Mouse (Mus musculus) liver, adult 2 months (tissue): ENCODE results near the gene Kcnt2. TPM values are rescaled to one million over a fixed set of nuclear protein-coding genes. Genes with fewer than 3 reads are reported as not detected.

ENCODE experiments used
- DNase-seq: peaks from one replicate; pipeline ENCODE4 v3.0.0-alpha.2; 2011; ENCODE audit warnings: low read depth, low spot score; ENCODE audit errors: extremely low read depth
- H3K27ac ChIP-seq: fragments of 200-500 bp; replicated peaks from 2 replicates; pipeline ENCODE4 v1.5.1; 2012; ENCODE audit warnings: low read depth, mild to moderate bottlenecking, control low read depth, inconsistent platforms, low read length; ENCODE audit not compliant: insufficient read depth
- H3K27me3 ChIP-seq: fragments of 200-500 bp; 2 replicates; pipeline ENCODE4 v1.6.1; 2012; ENCODE audit warnings: mild to moderate bottlenecking, moderate library complexity, low read length, inconsistent platforms; ENCODE audit not compliant: control insufficient read depth, insufficient read depth
- H3K36me3 ChIP-seq: fragments of 200-500 bp; 2 replicates; pipeline ENCODE4 v1.6.1; 2012; ENCODE audit warnings: low read length, inconsistent platforms; ENCODE audit not compliant: control insufficient read depth, insufficient read depth
- H3K4me1 ChIP-seq: fragments of 200-500 bp; 2 replicates; pipeline ENCODE4 v1.6.1; 2011; ENCODE audit warnings: low read length; ENCODE audit not compliant: control insufficient read depth, insufficient read depth
- H3K4me3 ChIP-seq: fragments of 200-500 bp; 2 replicates; pipeline ENCODE4 v1.5.1; 2011; ENCODE audit warnings: low read depth, mild to moderate bottlenecking, control low read depth, low read length, moderate library complexity; ENCODE audit not compliant: insufficient read depth
- H3K79me2 ChIP-seq: fragments of 200-500 bp; 2 replicates; pipeline ENCODE4 v1.6.1; 2012; ENCODE audit warnings: inconsistent platforms, mild to moderate bottlenecking, low read length, moderate library complexity; ENCODE audit not compliant: control insufficient read depth, insufficient read depth
- H3K9ac ChIP-seq: fragments of 200-500 bp; 2 replicates; pipeline ENCODE4 v1.6.1; 2012; ENCODE audit warnings: low read depth, mild to moderate bottlenecking, control low read depth, inconsistent platforms, low read length
- CTCF ChIP-seq: fragments of 200-500 bp; IDR thresholded peaks from 2 replicates; pipeline ENCODE4 v1.5.1; 2011; ENCODE audit warnings: low read depth, low read length, control low read depth
- POLR2A ChIP-seq: fragments of 200-500 bp; IDR thresholded peaks from 2 replicates; pipeline ENCODE4 v1.6.1; 2011; ENCODE audit warnings: low read length, control low read depth; ENCODE audit not compliant: insufficient read depth; ENCODE audit errors: extremely low read depth
- WGBS: fragments of 180-500 bp; shearing (Covaris S2); methylation state at CpG from one replicate; pipeline ENCODE4 v1.1.7; 2018; 5-methylcytosine and 5-hydroxymethylcytosine counted together
- polyA plus RNA-seq: library from polyadenylated mRNA; depleted of rRNA; stranded (reverse); fragments of >200 nt; gene quantifications from 2 replicates; pipeline ENCODE4 v1.2.3, GENCODE M21; 2012
- total RNA-seq: library from RNA; depleted of rRNA; stranded (reverse); fragments of >200 nt; gene quantifications from 2 replicates; pipeline ENCODE4 v1.2.3, GENCODE M21; 2014

The Kcnt2 gene
- total and polyA plus RNA-seq, 2 experiments: 0.18 to 0.83 TPM

GRCm38 (mm10) chr1:140415761-140416160 lies 169.8 kb downstream of the Kcnt2 start:
- DNase-seq: peak; percentile 99
- Histone ChIP-seq H3K4me3 (no peak overlapping the region), H3K36me3 (no peaks in the 10 kb centered on the region), H3K79me2 (no peaks in the 10 kb centered on the region), H3K4me1 (peaks cover 5% of the 10 kb centered on the region; the same call in 1 of the 2 replicates), H3K27ac (0 out of 2 replicates have a peak overlapping the region, but pooled peaks have one; percentile 17), H3K9ac (no peak overlapping the region), H3K27me3 (no peaks in the 10 kb centered on the region)
- no peak for TF ChIP-seq CTCF
- 20% methylated on average over 1 of the region's 1 CpGs for WGBS

GRCm38 (mm10) chr1:140422954-140423353 lies 177.0 kb downstream of the Kcnt2 start:
- no peak for TF ChIP-seq POLR2A
- TF ChIP-seq CTCF: no peak
- H3K4me1 ChIP-seq: no peaks in the 10 kb centered on the region
- no peaks in the 10 kb centered on the region for H3K36me3 ChIP-seq
- H3K9ac ChIP-seq: no peak overlapping the region
- no peak overlapping the region for H3K27ac ChIP-seq
- DNase-seq: no peak
- no peak overlapping the region for H3K4me3 ChIP-seq
- no peaks in the 10 kb centered on the region for H3K79me2 ChIP-seq
- H3K27me3 ChIP-seq: no peaks in the 10 kb centered on the region

- H3K36me3 ChIP-seq: no peaks in the 10 kb centered on the region
- TF ChIP-seq CTCF: no peak
Observed at GRCm38 (mm10) chr1:140429284-140429850, 183.4 kb downstream of the Kcnt2 start.

DNA sequence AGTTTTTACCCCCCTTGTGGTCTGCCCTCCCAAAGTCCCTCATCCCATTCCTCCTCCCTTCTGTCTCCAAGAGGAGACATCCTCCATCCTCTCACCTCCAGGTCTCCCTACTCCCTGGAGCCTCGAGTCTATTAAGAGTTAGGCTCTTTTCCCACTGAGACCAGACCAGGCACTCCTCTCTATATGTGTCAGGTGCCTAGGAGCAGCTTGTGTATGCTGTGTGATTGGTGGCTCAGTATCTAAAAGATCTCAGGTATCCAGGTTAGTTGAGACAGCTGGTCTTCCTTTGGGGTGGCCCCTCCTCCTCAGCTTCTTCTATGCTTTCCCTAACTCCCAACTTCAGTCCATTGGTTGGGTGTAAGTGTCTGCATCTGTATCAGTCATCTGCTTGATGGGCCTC lies 186.1 kb downstream of the Kcnt2 start:
- Histone ChIP-seq H3K4me3 (no peak overlapping the region), H3K27me3 (no peaks in the 10 kb centered on the region), H3K9ac (no peak overlapping the region), H3K27ac (no peak overlapping the region), H3K79me2 (no peaks in the 10 kb centered on the region), H3K4me1 (no peaks in the 10 kb centered on the region), H3K36me3 (no peaks in the 10 kb centered on the region)
- no peak for DNase-seq
- TF ChIP-seq CTCF (no peak), POLR2A (no peak)
- 70% methylated on average over 1 of the region's 1 CpGs for WGBS

More at GRCm38 (mm10) chr1:140429284-140429850, 183.4 kb downstream of the Kcnt2 start:
- Histone ChIP-seq H3K79me2 (no peaks in the 10 kb centered on the region), H3K4me1 (no peaks in the 10 kb centered on the region), H3K9ac (no peak overlapping the region), H3K4me3 (no peak overlapping the region), H3K27ac (no peak overlapping the region), H3K27me3 (no peaks in the 10 kb centered on the region)
- WGBS: 76% methylated on average over 2 of the region's 2 CpGs
- DNase-seq: no peak

- no peaks in the 10 kb centered on the region for H3K36me3 ChIP-seq
- H3K4me3 ChIP-seq: no peak overlapping the region
- H3K4me1 ChIP-seq: no peaks in the 10 kb centered on the region
- no peaks in the 10 kb centered on the region for H3K79me2 ChIP-seq
- 79% methylated on average over 2 of the region's 2 CpGs for WGBS
- no peak for DNase-seq
- H3K27me3 ChIP-seq: no peaks in the 10 kb centered on the region
- H3K9ac ChIP-seq: no peak overlapping the region
- H3K27ac ChIP-seq: no peak overlapping the region
- no peak for TF ChIP-seq POLR2A
- no peak for TF ChIP-seq CTCF
Observed at GRCm38 (mm10) chr1:140434791-140435190, 188.8 kb downstream of the Kcnt2 start.

- Histone ChIP-seq H3K4me1 (no peaks in the 10 kb centered on the region), H3K4me3 (no peak overlapping the region), H3K27ac (no peak overlapping the region), H3K27me3 (no peaks in the 10 kb centered on the region), H3K36me3 (no peaks in the 10 kb centered on the region), H3K79me2 (no peaks in the 10 kb centered on the region), H3K9ac (no peak overlapping the region)
- TF ChIP-seq CTCF (no peak), POLR2A (no peak)
- DNase-seq: no peak
- WGBS: 74% methylated on average over 5 of the region's 5 CpGs
Observed at GRCm38 (mm10) chr1:140438176-140438575, 192.2 kb downstream of the Kcnt2 start.
